Mouse (Mus musculus): ENCODE results near the gene Cypt3.
A peak's percentile ranks its signal among the peaks of the same experiment; 100 is the strongest.

The Cypt3 gene

DNA sequence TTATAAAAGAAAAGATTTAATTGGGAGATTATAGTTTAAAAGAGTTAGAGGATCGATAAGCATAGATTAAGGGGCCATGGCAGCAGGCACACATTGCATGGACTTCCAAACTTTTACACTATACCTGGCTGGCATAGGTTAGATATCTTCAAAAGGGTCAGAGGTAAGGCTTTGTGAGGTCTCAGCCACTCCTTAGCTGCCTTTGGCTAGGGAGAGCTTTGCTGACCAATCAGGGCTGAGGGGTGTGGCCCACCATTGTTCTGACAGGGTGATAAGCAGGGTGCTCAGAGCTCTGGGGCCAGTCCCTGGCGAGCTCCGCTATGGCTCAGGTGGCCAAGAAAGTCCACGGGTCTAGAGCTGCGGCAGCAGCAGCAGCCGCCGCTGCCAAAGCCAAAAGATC, at the start of gene Cypt3:
TSS of gene Cypt3 (plus strand) at position 301 of the 400 bp plus-strand sequence.
- no peak for DNase-seq

DNA sequence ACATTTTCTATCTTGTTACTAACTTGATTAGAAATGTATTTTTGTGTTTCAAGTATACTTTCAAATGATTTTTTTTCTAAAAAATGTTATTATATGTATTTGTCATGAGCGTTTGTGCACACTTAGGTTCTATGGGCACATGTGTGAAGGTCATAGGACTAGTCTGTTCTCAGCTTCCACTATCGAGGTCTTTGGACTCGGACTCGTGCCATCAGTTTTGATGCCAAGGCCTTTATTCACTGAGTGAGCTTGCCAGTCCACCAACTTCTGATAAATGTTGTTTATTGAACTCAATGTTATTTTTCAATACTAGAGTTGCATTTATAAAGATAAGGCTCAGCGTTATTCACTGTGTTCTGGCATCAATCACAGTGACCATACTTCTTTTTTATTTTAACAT, 42.9 kb upstream of the Cypt3 start:
- no peak for DNase-seq

DNA sequence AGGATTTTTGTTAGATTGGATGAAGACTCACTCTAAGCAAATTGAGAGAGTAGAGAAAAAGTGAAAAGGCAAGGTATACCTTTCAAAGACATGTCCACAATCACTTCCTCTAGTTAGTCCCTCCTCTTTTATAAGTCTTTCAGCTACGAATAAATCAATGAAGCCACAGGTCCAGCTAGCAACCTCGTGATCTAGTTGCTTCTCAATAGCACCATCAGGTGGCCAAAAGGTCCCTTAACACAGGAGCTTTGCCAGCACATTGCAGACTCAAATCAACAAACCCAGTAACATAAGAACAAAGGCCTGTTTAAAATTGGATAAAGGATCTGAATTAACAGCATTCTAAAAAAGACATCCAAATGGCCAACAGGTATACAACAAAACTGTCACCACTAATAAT, 30.0 kb upstream of the Cypt3 start:
- DNase-seq: peak; percentile 21

DNA sequence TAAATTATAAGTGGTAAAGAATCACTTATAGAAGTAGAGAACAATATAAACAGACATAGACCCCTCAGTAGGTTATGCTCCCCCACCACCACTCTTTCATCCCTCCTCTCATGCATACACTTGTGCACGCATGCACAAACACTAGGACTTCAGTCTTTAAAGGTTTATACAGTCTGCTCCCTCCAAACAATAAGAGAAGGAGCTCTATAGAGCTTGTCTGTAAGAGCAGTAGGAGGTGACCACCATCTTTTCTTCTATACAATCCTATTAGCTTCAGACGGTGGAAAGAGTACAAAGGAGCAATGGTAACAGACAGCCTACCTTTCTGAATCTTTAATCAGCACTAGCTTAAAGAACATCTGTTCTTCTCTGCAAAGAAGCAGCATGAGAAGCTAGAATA, 1.8 kb upstream of the Cypt3 start:
- DNase-seq: no peak

DNA sequence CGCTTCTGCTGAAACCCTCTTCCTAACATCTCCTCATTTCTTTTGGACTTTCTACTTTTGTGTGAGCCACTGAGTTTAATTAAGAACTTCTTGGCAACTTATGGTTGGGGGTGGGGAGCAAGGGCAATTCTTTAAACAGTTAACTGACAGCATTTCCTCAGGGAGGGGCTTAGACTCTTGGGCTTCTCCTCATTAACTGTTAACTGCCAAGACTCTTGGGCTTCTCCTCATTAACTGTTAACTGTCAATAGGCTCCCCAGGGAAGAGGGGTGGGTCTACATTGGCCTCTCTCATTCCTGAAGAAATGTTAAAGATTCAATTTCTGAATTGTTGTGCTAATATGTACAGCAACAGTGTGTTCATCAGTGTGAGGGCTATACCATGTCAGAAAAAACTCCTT, 6.3 kb downstream of the Cypt3 start:
- no peak for DNase-seq

DNA sequence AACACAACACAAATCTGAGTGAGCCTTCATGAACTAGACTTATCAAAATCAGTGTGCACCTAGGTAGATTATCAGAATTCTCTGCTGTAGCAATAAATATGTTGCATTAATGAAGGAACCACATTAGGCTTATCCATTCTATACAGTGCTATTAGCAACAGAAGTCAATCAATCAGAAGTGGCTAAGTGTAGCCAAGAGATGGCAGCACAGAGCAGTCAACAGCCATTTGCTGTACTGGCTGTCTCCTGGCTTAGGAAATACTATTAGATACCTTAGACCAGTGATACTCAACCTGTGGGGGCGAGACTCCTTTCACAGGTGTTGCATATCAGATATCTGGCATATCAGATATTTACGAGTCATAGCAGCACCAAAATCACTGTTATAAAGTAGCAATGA, 41.2 kb downstream of the Cypt3 start:
- DNase-seq: no peak

Data from lung, postnatal 10 days (tissue).